Mouse (Mus musculus) heart, embryonic 10.5 days (tissue): ENCODE data around the gene Gm1043. TPM values are rescaled to one million over a fixed set of nuclear protein-coding genes. Genes with fewer than 3 reads are reported as not detected.
A peak's percentile ranks its signal among the peaks of the same experiment; 100 is the strongest.

ENCODE experiments used
- DNase-seq: peaks from one replicate; pipeline ENCODE4 v3.0.0-alpha.2; 2017; ENCODE audit warnings: low spot score
- H3K27ac ChIP-seq: fragments of 300-500 bp; sonication (generic); 2 replicates; pipeline ENCODE4 v1.5.1; 2016; ENCODE audit warnings: mild to moderate bottlenecking
- H3K27me3 ChIP-seq: fragments of 300-500 bp; sonication (generic); 2 replicates; pipeline ENCODE4 v1.6.1; 2016; ENCODE audit warnings: mild to moderate bottlenecking; ENCODE audit not compliant: poor library complexity, insufficient read depth, severe bottlenecking
- H3K36me3 ChIP-seq: fragments of 300-500 bp; sonication (generic); 2 replicates; pipeline ENCODE4 v1.6.1; 2016; ENCODE audit warnings: mild to moderate bottlenecking, moderate library complexity
- H3K4me1 ChIP-seq: fragments of 300-500 bp; sonication (generic); 2 replicates; pipeline ENCODE4 v1.6.1; 2016; ENCODE audit warnings: mild to moderate bottlenecking
- H3K4me3 ChIP-seq: fragments of 300-500 bp; sonication (generic); 2 replicates; pipeline ENCODE4 v1.5.1; 2016; ENCODE audit warnings: mild to moderate bottlenecking, moderate library complexity
- H3K9me3 ChIP-seq: fragments of 300-500 bp; sonication (generic); 2 replicates; pipeline ENCODE4 v1.6.1; 2016; ENCODE audit warnings: mild to moderate bottlenecking, moderate library complexity
- WGBS: fragments of 180-500 bp; shearing (Covaris S2); methylation state at CpG from one replicate; pipeline ENCODE4 v1.1.7; 2016; 5-methylcytosine and 5-hydroxymethylcytosine counted together
- polyA plus RNA-seq: library from polyadenylated mRNA; unstranded; fragments of >200 nt; fragmentation: Nextera tagmentation; extraction: Ambion mirVana; gene quantifications from 2 replicates; pipeline ENCODE4 v1.2.1, GENCODE M21; 2016

Gm1043 gene
- polyA plus RNA-seq, 1 experiment from 2014 or later = not detected

DNA sequence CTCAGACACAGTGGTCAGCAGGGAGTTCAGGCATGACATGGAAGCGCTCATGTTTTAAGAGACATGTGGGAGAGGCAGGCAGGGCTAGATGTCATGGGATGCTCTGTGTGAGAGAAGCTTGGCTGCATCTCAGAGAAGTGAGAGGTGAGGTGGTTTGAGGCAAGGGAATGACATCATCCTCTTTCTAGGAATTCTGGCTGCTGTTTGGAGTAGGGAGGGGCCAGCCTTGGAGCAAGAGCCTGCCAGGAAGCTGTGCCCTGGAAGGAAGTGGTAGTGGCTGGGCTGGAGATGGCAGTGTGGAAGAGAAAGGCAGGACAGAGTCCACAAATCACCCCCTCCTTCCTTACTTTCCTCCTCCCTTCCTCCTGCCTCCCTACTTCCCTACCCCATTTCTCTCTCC, 140.5 kb downstream of the Gm1043 start:
- no peak overlapping the region for H3K27ac ChIP-seq
- H3K4me1 ChIP-seq = peaks cover 15% of the 10 kb centered on the region
- H3K9me3 ChIP-seq = no peaks in the 10 kb centered on the region
- H3K27me3 ChIP-seq = peaks cover 12% of the 10 kb centered on the region; the same call in 1 of the 2 replicates
- 75% methylated on average over 1 of the region's 1 CpGs for WGBS
- DNase-seq = no peak
- H3K4me3 ChIP-seq = no peak overlapping the region
- H3K36me3 ChIP-seq = no peaks in the 10 kb centered on the region

- DNase-seq = no peak
- no peaks in the 10 kb centered on the region for H3K9me3 ChIP-seq
- H3K27me3 ChIP-seq = peaks cover 16% of the 10 kb centered on the region; the same call in 1 of the 2 replicates
- WGBS = 41% methylated on average over 6 of the region's 6 CpGs
- no peak overlapping the region for H3K27ac ChIP-seq
- H3K4me1 ChIP-seq = peaks cover 18% of the 10 kb centered on the region
- no peak overlapping the region for H3K4me3 ChIP-seq
- no peaks in the 10 kb centered on the region for H3K36me3 ChIP-seq
Measured at GRCm38 (mm10) chr5:37227956-37228680, 142.9 kb downstream of the Gm1043 start.

GRCm38 (mm10) chr5:37228894-37229293, 143.7 kb downstream of the Gm1043 start:
- WGBS = 74% methylated on average over 7 of the region's 7 CpGs
- DNase-seq = no peak
- Histone ChIP-seq H3K36me3 (no peaks in the 10 kb centered on the region), H3K9me3 (no peaks in the 10 kb centered on the region), H3K4me3 (no peak overlapping the region), H3K4me1 (peaks cover 21% of the 10 kb centered on the region), H3K27me3 (peaks cover 17% of the 10 kb centered on the region; the same call in 1 of the 2 replicates), H3K27ac (no peak overlapping the region)

DNA sequence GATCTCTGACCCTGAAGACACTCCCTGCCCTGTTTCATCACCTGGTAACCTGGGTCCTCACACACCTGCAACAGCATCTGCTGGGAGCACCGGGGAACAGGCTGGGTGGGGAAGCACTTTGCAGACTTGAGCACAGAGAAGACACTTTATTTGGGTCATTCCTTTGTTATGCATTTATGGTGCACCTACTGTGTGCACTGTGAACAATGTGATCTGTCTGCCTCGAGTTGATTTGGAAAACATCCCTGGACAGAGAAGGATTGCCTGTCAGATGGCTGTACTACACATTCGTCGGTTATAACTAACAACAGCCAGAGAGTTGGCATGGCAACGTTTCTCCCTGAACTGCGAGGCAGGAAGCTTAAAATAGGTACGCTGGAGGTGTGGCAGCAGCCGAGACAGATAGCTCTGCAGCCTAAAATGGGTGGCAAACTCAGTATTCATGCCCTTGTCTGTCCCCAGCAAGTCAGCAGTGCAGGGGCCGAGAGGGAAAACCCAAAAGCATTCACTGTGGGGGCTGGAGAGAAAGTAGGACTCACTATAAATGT, 147.9 kb downstream of the Gm1043 start:
- H3K36me3 ChIP-seq = no peaks in the 10 kb centered on the region
- no peaks in the 10 kb centered on the region for H3K9me3 ChIP-seq
- DNase-seq = no peak
- 31% methylated on average over 9 of the region's 9 CpGs for WGBS
- H3K27me3 ChIP-seq = peaks cover 34% of the 10 kb centered on the region; the same call in 1 of the 2 replicates
- H3K4me1 ChIP-seq = peaks cover 14% of the 10 kb centered on the region
- no peak overlapping the region for H3K27ac ChIP-seq
- no peak overlapping the region; the same call in 1 of the 2 replicates for H3K4me3 ChIP-seq

GRCm38 (mm10) chr5:37238654-37239053, 153.5 kb downstream of the Gm1043 start:
- 29% methylated on average over 2 of the region's 2 CpGs for WGBS
- no peak overlapping the region for H3K4me3 ChIP-seq
- H3K36me3 ChIP-seq = no peaks in the 10 kb centered on the region
- H3K4me1 ChIP-seq = peaks cover 11% of the 10 kb centered on the region
- H3K27me3 ChIP-seq = peaks cover 73% of the 10 kb centered on the region
- H3K27ac ChIP-seq = no peak overlapping the region
- no peaks in the 10 kb centered on the region for H3K9me3 ChIP-seq
- no peak for DNase-seq

DNA sequence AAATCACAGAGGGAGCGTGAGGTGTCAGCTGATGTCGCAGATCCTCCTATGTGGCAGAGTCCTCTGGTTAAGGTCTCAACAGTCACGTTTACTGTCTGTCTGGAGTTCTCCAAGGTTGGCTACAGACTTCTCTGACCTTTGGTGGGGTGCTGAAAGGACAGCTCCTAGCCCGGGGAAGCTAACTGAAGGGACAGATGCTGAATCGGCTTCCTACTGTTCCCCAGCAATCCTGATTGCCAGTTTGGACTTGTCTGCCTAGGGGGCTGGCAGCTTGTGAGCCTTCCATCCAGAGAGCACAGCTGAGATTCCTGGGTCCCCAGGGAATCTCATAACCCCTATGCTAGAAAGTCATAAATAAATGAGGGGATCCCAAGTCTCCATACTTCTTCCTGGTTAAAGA, 155.4 kb downstream of the Gm1043 start:
- peak; percentile 83 for DNase-seq
- H3K4me3 ChIP-seq = no peak overlapping the region
- peaks cover 25% of the 10 kb centered on the region for H3K4me1 ChIP-seq
- no peak overlapping the region for H3K27ac ChIP-seq
- H3K9me3 ChIP-seq = no peaks in the 10 kb centered on the region
- 4% methylated on average over 5 of the region's 5 CpGs for WGBS
- peaks cover 76% of the 10 kb centered on the region for H3K27me3 ChIP-seq
- no peaks in the 10 kb centered on the region for H3K36me3 ChIP-seq

DNA sequence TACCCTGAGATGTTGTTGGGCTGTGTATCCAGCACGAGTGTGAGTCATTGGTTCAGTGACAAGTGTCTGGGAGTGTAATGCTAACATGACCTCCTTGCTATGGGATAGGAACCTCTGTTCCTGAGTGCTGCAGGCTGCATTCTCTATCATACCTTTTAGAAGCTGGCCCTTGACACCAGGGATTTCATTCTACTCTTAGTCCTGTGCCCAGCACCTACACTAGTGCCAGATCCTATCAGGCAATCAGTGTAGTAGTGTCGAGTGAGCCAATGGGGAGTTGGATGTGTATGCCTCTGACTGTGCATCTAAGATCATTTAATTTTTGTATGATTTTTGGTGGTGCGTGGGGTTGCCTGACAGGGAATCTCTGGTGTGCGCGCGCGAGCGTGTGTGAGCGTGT, 156.1 kb downstream of the Gm1043 start:
- WGBS = 14% methylated on average over 9 of the region's 9 CpGs
- peak overlapping the region; percentile 58; the same call in 1 of the 2 replicates for H3K4me3 ChIP-seq

DNA sequence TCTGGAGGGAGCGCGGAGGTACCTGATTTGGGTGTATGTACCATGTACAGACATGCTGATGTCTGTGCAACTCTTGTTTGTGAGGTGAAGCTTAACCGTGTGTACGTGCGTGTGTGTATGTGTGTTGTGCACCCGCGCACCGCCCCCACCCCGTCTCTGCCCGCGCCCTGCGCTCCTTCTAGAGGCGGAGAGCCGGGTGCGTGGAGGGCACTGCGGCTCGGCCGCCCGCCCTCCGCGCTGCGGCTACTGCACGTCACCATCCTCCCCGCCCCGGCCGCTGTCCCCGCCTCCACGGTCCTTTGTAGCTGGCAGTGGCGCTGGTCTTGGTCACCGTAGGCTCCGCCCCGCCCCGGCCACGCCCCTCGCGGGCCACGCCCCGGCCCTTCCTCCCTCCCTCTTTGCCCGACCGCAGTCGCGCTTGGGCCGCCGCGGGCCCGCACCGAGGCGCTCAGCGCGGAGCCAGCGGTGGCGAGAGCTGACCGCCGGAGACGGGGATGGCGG, 156.5 kb downstream of the Gm1043 start, which contains the start of gene Crmp1:
TSS of gene Crmp1 (plus strand) at position 290 of the 501 bp plus-strand sequence.
- DNase-seq = peak; percentile 91
- H3K36me3 ChIP-seq = no peaks in the 10 kb centered on the region
- H3K9me3 ChIP-seq = no peaks in the 10 kb centered on the region
- peak within 1 kb of the TSS; percentile 58 for H3K4me3 ChIP-seq
- WGBS = 2% methylated on average over 56 of the region's 56 CpGs
- peaks cover 78% of the 10 kb centered on the region for H3K27me3 ChIP-seq
- no peak within 1 kb of the TSS for H3K27ac ChIP-seq
- H3K4me1 ChIP-seq = peaks cover 37% of the 10 kb centered on the region

More for the DNA sequence above, 156.1 kb downstream of the Gm1043 start:
- no peaks in the 10 kb centered on the region for H3K9me3 ChIP-seq
- no peaks in the 10 kb centered on the region for H3K36me3 ChIP-seq
- peaks cover 32% of the 10 kb centered on the region for H3K4me1 ChIP-seq
- H3K27ac ChIP-seq = no peak overlapping the region
- no peak for DNase-seq
- H3K27me3 ChIP-seq = peaks cover 78% of the 10 kb centered on the region

GRCm38 (mm10) chr5:37242360-37243168, 157.4 kb downstream of the Gm1043 start:
- Histone ChIP-seq H3K4me1 (peaks cover 39% of the 10 kb centered on the region), H3K4me3 (peak overlapping the region; percentile 58), H3K27me3 (peaks cover 85% of the 10 kb centered on the region), H3K9me3 (no peaks in the 10 kb centered on the region), H3K36me3 (no peaks in the 10 kb centered on the region), H3K27ac (no peak overlapping the region)
- no peak for DNase-seq
- WGBS = 12% methylated on average over 44 of the region's 44 CpGs

- peaks cover 39% of the 10 kb centered on the region for H3K4me1 ChIP-seq
- no peak overlapping the region for H3K4me3 ChIP-seq
- WGBS = 2% methylated on average over 19 of the region's 19 CpGs
- H3K36me3 ChIP-seq = no peaks in the 10 kb centered on the region
- no peak overlapping the region for H3K27ac ChIP-seq
- H3K9me3 ChIP-seq = no peaks in the 10 kb centered on the region
- DNase-seq = peak; percentile 83
- peaks cover 91% of the 10 kb centered on the region for H3K27me3 ChIP-seq
Measured at GRCm38 (mm10) chr5:37243169-37243886, 158.2 kb downstream of the Gm1043 start.

GRCm38 (mm10) chr5:37244161-37244560, 159.0 kb downstream of the Gm1043 start:
- Histone ChIP-seq H3K27me3 (peaks cover 95% of the 10 kb centered on the region), H3K4me3 (no peak overlapping the region), H3K9me3 (no peaks in the 10 kb centered on the region), H3K4me1 (peaks cover 39% of the 10 kb centered on the region), H3K36me3 (no peaks in the 10 kb centered on the region), H3K27ac (no peak overlapping the region)
- 5% methylated on average over 13 of the region's 13 CpGs for WGBS
- no peak for DNase-seq

- H3K4me3 ChIP-seq = peak overlapping the region; percentile 71
- no peak overlapping the region for H3K27ac ChIP-seq
- DNase-seq = no peak
- no peaks in the 10 kb centered on the region for H3K36me3 ChIP-seq
- H3K27me3 ChIP-seq = peaks cover 89% of the 10 kb centered on the region
- 23% methylated on average over 9 of the region's 9 CpGs for WGBS
- no peaks in the 10 kb centered on the region for H3K9me3 ChIP-seq
- peaks cover 39% of the 10 kb centered on the region for H3K4me1 ChIP-seq
Measured at GRCm38 (mm10) chr5:37244666-37245242, 159.6 kb downstream of the Gm1043 start.
